Mouse (Mus musculus) naive thymus-derived CD4-positive, alpha-beta T cell, adult 2 months (primary cell): ENCODE measurements around the gene Rchy1.
"Not testable (repeated sequence)": the region's sequence is repeated elsewhere in the genome, so short reads cannot be mapped to it uniquely, and the experiment has no call there.

ENCODE experiments used
- DNase-seq: peaks from one replicate; pipeline ENCODE4 v3.0.0-alpha.2; 2011; ENCODE audit warnings: low read depth

Gene Rchy1

DNA sequence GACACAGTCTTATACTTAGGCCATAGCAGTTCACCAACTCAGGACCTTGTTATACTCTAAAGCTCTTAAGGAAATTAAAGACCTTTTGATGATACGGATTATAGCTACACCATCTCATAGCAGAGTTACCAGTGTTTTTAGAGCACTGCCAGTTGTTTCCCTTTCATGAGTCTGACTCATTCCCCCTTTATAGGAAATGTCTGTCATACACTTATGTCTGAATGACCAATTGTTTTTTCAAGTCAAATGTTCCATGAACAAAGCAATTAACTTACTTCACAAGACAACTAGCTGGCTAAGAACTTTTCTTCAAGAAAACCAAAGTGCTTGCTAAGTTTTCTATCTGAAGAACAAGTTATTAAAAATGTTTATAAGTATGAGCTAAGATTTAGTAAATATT lies 2.9 kb downstream of the Rchy1 start:
- DNase-seq = peak; percentile 36

GRCm38 (mm10) chr5:91959096-91959495 lies 3.8 kb downstream of the Rchy1 start:
- peak; percentile 8 for DNase-seq

GRCm38 (mm10) chr5:91956991-91957760 lies 5.7 kb downstream of the Rchy1 start:
- no peak for DNase-seq

- peak; percentile 23 for DNase-seq
Measured at GRCm38 (mm10) chr5:91951404-91951803, 11.5 kb downstream of the Rchy1 start.

DNA sequence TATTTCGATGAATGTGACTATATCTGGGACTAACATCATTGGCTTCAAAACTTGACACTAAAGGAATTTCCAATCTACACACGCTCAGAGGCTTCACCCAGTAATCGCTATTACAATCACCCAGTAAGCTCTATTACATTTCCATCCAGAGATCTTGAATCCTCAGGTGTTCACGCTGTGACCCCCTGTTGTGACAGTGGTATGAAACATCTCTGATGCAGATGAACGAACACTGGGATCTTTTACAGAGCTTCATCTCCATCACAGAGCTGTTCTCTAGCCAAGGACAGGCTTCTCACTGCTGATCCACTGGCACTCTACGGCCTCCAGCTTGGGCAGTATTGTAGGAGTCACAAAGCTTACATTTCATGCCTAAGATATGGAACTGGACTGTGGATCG lies 13.4 kb downstream of the Rchy1 start:
- no peak for DNase-seq

- peak; percentile 17 for DNase-seq
Measured at GRCm38 (mm10) chr5:91947008-91947407, 15.9 kb downstream of the Rchy1 start.

GRCm38 (mm10) chr5:91945609-91946008 lies 17.3 kb downstream of the Rchy1 start:
- DNase-seq = not testable (repeated sequence)

GRCm38 (mm10) chr5:91913231-91913630 lies 49.6 kb downstream of the Rchy1 start:
- DNase-seq = no peak

DNA sequence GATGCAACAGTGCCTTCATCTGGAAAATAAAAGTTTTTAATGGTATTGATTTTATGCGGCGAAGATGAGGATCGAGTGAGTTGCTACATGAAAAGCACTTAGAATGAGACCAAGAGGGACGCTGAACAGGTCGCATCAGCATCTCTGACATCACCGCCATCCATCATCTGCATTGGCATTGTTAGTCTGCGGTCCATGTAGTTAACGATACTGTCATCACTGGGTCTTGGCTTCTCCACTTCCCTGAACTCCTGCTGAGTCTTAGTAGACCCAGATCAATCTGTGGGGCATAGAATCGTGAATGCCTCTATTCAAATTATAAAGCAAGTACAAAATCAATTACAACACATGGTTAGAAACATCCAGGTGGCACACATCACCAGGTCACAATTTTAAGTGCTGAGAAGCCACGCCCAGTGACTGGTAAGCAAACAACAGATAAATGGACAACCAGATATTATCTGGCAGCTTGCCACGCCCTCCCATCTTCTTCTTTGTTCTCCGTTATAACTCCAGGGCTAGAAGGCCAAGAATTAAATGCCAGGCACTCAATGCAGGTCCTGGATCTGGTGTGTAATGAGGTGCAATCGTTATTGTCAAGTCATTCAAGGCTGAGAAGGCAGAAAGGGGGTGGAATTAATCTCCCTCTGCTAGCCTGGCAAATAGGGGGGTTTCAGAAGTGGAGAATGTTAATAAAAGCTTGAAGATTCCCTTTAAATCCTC lies 51.3 kb downstream of the Rchy1 start:
- DNase-seq = no peak

GRCm38 (mm10) chr5:91910616-91911015 lies 52.3 kb downstream of the Rchy1 start:
- no peak for DNase-seq

GRCm38 (mm10) chr5:91909010-91909620 lies 53.8 kb downstream of the Rchy1 start:
- DNase-seq = no peak
